Mouse (Mus musculus) heart, postnatal 4 days (tissue): Measurements from ENCODE around the gene Rhcg. TPM values are rescaled to one million over a fixed set of nuclear protein-coding genes. Genes with fewer than 3 reads are reported as not detected.
A peak's percentile ranks its signal among the peaks of the same experiment; 100 is the strongest.

Experiments used
- DNase-seq: peaks from one replicate; pipeline ENCODE4 v3.0.0; 2021
- total RNA-seq, 2 experiments: library from RNA; stranded (reverse); gene quantifications; 2 replicates each; pipeline ENCODE4 v1.2.3; 2021

Rhcg gene
- not detected for total RNA-seq

DNA sequence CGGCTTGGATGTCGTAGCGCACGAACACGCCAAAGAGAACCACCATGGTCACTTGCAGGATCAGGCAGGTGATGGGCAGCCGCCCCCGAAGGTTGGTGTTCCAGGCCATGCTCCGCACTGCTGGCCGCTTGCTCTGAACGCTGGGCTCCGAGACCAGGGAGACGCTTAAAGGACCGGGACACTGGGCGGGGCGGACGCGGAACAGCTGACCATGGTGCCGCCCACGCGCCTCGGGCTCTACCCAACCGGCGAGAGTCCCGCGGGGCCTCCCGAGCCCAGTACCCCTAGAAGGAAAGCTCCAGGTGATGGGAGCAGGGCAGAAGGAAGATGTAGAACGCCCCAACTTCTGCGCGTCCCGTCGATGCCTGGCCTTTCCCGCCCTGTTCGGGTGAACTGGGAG is at the start of gene Rhcg:
Gene Rhcg (minus strand): TSS at position 240 of the 400 bp plus-strand sequence.
- DNase-seq: no peak

DNA sequence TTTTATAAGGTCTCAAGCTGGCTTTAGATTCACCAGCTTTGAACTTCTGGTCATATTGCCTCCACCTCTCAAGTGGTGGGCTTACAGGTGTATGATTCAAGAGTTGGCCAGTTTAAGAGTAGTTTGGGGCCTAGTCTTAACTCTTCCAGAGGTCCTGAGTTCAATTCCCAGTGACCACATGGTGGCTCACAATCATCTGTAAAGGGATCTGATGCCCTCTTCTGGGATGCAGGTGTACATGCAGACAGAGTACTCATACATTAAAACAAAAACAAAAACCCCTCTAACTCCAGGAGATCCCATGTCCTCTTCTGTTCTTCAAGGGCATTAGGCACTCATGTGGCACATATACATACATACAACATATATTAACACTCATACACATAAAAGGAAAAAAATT is 49.2 kb upstream of the Rhcg start:
- no peak for DNase-seq

DNA sequence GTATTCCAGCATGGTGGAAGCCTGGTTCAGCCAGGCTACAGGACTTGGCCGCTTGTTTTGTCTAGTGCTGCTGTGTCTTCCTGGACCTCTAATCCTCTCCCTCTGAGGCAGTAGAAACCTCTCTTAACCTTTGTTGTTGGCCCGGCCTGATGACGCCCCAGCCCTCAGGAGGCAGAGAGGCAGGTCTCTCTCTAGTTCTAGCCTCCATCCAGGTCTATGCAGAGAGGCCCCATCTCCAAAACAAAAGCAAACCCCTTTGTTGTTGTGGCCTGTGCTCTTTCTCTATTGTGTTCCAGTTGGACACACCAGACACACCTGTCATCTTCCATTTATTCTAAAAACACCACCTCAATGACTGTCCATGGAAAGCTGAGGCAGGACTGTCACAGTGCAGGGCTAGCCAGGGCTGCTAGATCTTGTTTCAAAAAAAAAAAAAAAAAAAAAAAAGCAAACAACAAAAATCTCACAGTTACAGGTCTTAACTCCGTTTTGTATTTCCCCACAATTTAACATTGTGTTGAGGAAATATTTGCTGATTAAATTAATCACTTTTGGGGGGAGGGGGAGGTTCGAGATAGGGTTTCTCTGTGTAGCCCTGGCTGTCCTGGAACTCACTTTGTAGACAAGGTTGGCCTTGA is 43.9 kb upstream of the Rhcg start:
- DNase-seq: no peak

DNA sequence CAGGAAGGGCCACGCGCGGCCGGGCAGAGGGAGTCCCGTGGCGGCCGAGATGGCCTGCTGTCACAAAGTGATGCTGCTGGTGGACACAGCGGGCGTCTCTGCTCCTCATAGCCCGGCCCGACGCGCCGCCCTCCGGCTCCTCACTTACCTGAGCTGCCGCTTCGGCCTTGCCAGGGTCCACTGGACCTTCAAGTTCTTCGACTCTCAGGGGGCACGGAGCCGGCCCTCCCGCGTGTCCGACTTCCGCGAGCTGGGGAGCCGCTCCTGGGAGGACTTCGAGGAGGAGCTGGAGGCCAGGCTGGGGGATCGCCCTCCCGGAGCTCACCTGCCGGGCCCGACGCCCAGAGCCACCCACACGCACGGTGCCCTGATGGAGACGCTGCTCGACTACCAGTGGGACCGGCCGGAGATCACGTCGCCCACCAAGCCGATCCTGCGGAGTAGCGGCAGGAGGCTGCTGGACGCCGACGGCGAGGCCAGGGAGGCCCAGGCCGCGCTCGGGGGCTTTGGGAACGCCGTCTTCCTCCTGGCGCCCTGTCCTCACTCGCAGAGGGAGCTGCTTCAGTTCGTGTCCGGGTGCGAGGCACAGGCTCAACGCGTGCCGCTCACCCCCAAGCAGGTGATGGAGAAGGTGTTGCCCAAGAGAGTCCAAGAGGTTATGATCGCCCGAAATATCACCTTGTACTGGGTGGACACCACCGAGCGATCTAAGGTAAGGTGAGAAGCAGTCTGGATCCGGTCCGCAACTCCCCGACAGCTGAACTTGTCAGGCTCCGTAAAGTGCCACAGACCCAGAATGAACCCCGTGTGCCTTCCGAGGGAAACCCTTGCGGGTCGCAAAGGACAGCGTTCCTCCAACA is 43.1 kb upstream of the Rhcg start:
- no peak for DNase-seq

DNA sequence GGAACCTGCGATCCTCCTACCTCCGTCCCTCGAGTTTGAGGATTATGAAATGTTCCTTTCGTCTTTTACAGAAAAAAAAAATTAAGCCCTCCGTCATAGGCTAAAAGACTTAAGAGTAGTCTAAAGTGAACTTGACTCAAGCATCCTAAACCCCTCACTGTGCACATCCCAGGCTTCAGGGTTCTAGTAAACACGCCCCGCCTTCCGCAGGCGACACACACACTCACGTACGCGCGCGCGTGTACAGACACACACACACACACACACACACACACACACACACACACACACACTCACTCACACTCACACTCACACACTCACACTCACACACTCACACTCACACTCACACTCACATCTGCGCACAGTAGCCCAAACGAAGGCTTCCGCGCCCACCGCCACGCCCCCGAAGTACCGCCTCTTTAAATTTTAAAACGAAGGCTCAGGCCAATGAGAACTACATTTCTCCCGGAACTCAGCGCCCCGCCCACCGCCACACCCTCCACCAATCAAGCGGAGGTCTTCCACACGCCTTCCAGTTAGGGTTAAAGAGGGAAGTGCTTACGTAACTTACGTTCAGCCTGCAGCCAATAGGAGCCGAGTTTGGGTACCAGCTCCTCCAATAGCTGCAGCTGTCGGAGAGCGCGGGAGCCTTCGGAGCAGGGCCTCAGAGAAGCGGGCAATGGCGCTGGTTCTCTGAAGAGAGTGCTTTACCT is 42.3 kb upstream of the Rhcg start, which contains the start of gene Ticrr:
Gene Ticrr (plus strand): TSS at position 619 of the 713 bp plus-strand sequence.
- DNase-seq: peak; percentile 98

DNA sequence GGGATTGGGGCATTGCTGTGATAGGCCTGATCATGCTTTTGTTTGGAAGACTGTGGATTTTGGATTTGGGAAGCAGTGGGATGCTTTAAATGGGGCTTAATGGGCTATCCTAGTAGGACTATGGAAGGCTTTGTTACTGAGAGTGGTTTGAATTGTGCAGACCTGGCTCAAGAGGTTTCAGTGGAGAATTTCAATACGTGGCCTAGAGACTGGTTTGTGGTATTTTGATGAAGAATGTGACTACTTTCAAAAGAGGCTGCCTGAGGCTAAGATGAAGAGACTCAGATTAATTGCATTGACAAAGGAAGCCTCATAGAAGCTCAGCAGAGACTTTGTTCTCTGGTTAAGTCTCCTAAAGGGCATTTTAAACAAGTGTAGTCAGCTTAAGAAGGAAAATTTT is 37.1 kb upstream of the Rhcg start:
- no peak for DNase-seq

DNA sequence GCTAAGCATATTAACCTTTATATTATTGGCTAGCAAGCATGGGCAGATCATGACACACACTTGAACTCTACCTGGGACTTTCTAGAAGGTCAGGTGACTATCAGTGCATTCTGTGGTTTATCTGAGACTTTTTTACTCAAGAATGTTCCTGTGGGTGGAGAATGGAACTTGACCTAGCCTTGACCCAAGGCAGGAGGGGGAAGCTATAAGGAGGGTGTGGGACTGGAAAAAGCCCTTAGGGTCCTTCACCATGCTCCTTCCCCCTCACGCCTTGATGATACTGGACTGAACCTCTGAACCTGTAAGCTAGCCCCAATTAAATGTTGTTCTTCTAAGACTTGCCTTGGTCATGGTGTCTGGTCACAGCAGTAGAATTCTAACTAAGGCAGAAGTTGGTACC is 36.7 kb upstream of the Rhcg start:
- DNase-seq: no peak

DNA sequence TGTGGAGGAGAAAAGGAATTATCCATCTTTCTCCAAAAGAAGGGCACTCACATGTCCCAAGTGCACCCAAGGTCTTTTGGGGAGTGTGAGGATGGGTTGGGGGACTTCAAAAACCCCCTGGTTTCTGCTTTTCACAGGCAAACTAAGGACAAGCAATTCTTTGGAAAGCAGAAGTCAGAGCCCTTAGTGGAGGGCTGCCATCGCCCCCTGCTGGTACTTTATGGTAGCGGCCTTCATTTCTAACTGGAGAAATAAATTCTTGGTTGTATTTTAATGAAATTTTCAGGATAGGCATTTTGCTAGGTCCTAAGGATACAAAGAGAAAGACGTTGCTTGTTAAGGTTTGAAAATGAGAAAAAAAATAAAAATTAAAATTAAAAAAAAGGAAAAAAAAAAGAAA is 31.5 kb upstream of the Rhcg start:
- DNase-seq: peak; percentile 73

DNA sequence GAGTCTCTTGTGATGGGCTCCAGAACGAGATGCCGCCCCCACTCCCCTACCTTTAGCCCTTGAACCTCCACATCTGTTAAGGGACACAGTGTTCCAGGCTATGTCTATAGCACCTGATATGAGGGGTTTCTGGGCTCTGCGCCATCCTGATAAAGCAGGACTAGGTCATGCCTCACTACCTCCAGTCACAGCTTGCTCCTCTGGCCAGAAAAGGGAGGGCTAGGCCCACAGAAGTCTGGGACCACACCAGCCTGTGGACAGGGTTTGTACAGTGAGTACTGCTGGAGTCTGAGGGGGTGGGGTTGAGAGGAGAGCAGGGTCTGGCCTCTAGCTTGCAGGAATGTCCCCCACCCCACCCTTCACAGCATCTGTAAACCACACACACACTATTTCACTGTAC is 29.8 kb upstream of the Rhcg start:
- DNase-seq: peak; percentile 35

DNA sequence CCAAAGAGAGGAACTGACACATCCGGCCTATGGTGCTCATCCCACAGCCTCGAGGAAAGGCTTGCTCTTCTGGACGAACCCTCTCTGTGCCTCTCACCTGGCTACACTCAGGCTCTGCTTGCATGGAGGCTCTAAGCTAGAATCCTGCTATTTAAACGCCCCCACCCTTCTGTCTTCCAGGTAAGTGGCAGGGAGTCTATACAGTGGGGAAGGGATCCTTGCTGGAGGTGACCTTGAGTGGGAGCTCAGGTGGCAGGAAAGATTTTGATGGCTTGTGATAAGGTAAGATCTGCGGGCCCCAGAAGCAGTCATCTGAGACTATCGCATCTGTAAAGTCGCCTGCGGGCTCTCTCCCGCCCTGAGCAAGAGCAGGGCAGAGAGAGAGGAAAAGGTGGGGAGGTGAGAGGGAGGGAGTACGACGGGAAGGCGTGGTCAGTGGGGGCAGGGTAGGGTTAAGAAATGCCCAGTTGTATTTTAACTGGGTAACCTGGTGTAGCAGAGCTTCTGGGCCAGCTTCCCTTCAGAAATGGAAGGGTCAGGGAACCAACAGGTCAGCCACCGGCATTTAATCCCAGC is 14.4 kb upstream of the Rhcg start:
- no peak for DNase-seq

DNA sequence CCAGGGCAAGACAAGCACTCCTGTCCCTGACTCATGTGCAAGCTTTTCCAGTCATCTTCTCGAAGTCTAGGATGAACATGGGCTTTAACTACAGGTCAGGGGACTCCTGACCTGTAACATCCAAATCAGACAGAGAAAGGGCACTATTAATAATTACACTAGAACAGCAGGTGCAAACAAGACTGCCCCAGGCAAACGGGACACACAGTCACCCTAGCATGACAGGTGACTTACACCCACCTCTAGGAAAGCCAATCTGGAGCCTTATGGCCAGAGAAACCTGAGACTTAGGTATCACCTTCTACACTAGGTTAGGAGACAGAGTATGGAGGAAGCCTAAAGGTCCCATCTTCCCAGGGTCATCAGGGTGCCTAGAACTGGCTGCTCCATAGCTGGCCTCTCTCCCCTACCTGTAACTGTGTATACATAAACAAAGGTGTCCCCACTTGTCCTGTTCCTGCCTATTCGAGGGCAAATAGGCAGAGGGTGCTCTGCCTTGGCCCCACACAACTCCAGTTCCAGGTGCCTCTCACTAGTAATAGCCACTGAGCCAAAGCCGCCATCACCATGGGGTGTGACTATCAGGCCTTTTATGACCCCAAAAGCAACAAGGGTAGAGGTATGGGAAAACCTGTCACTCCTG is 10.9 kb upstream of the Rhcg start:
- no peak for DNase-seq

DNA sequence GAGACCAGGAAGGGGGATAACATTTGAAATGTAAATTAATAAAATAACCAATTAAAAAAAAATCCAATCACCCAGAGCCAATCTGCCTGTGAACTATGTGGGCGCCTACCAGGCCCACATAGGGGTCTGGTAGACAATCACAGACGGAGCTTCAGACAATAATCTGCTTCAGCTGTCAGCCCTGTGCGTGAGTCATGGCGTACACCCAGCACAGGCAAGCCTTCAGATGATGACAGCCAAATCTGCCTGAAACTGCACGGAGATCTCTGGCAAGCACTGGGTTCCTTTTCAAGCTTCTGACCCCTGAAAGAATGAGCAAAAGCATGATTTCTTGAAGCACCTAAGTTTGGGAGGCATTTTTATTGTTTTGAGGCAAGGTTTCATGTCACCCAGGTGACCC is 8.7 kb upstream of the Rhcg start:
- DNase-seq: no peak

DNA sequence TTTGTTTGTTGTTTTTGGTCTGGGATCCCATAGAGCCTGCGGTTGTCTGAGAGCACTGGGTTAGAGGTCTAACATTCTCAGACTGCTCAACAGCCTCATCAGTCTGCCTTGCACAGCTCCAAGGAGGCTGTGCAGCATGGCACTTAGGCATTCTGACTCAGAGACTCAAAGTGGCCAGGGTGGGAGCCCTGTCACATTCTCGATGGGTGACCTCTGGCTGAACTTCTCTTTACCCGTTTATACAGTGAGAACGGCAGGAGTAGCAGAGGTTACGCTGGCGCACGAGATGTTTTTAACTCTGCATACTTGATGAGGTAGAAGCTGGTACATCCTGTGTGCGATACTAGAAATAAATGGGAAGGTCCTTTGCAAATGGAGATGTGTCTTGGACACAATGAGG is 5.6 kb upstream of the Rhcg start:
- DNase-seq: no peak

DNA sequence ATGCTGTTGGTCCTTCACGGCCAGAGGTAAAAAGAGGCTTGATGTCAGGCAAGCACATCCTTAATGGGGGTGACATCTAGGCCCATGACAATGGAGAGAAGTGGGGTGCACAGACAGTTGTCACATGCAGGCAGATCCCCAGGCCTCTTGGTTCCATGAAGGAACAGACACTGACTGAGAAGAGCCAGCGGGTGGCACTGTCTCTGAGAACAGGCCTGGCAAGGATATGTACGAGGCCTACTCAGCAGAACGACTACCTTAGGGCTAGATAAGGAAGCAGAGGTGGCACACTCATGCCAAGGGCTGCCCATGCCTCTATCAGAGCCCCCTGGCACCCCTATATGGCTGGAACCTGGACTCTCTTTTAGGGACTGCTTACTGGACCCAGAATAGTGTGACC is 2.0 kb upstream of the Rhcg start:
- DNase-seq: no peak

DNA sequence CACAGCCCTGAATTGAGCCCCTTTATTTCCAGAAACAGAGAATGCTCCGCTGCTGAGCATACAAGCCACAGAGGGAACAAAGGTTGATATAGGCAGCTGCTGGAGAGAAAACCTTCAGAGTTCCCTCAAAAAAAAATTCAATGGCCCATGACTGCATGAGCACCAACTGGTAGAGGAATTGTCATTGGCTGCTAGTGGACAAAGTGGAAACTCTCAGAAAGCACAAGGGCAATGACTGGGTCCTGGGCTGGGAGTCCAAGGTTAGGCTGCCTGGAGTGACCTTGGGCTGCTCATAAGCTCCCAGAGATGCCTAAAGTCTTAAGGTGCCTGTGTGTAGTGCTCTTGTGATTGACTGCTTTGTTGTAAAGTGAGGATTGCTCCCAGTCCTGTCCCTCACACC is 1.5 kb downstream of the Rhcg start:
- no peak for DNase-seq

DNA sequence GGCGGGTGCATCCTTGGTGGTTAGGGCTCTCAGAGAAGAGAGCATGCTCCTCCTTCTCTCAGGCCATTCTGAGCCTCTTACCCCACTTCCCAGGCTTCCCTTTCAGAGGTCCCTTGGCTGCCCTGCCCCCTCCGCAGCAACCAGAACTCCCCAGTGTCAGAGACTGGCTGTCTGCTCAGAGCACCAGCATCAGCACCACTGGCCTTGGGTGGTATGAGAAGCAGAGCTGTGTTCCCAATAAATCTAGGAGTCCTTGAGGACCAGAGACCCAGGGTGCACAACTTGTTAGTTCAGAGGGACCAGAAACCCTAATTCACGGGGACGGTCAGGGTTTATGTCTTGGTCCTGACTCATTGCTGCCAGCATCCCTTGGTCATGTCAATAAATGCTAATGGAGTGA is 2.4 kb downstream of the Rhcg start:
- DNase-seq: no peak

DNA sequence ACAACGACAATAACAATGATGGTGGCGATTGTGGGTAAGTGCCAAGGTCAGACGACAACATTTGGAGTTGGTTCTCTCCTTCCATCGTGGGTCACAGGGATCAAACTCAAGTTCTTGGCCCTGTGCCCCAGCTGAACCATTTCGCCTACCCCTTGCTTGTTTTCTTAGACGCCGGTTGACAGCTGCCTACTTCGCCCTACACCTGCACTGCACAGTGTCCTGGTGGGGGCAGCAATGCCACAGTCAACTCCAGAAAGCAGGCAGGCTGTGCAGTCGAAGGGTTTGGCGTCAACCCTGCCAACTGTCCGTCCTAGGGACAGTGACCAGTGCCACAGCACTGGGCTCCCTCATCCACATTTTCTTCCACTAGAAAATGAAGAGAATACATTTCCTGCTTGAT is 4.1 kb downstream of the Rhcg start:
- peak; percentile 51 for DNase-seq

DNA sequence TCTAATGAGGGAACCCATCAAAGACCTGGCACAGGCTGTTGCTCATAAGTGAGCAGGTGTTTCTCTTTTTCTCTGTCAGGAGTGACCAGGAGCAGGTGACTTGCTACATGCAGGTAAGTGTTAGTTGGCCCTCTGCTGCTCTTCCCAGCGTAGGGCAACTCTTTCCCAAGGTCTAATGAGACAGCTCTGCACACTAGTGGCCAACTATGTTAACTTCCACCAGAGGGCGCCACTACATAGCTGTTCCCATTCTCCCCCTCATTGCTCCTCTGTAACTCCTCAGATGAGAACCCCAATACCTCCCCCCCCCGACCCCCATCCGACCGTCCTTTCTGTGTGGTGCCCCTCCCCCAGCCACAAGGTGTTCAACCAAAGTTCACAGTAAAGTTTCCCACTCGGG is 4.7 kb downstream of the Rhcg start:
- DNase-seq: peak; percentile 74

DNA sequence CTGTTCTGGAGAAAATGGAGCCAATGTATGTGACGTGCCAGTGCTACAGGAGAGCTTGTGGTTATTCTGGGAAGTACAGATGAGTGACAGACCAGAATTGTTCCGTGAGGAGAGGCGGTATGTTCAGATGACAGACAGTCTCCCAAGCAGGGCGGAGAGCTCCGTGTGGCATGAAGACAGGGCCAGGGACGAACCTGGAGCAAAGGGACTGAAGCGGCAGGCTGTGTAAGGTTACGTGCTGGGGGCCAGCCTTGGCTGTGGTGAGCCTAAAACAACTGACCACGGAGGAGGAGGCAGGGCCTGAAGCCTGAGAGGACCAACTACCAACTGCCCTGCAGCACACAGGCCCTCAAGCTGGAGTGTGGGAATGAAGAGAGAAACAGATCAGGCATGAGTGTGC is 5.6 kb downstream of the Rhcg start:
- DNase-seq: no peak

DNA sequence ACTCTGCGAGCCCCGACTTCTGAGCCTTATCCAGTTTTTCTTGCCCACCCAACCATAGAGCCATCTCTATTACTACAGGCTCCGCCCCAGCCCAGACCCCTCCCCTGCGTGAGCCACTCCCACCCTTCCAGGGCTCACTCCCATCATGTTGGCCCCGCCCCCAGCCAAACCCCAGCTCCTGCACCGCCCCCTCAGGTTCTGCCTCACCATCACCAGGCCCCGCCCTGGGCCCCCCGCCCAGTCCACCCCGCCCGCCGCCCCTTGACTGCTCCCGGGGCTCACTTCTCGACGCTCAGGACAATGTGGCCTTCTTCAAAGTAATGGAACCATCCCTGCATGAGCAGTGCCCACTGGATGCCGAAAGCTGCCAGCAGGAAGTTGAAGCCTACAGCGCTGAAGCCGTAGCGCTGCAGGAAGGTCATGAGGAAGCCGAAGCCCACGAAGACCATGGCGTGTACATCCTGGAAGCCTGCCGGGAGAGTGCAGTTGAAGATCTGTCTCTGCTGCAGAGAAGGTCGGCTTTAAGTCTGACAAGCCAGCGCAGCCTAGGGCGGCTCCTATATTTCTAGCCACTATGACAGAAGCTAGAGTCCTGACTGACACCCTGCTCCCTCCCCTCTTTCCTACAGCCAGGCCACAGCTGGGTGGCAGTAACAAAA is 10.1 kb downstream of the Rhcg start:
- DNase-seq: peak; percentile 23

DNA sequence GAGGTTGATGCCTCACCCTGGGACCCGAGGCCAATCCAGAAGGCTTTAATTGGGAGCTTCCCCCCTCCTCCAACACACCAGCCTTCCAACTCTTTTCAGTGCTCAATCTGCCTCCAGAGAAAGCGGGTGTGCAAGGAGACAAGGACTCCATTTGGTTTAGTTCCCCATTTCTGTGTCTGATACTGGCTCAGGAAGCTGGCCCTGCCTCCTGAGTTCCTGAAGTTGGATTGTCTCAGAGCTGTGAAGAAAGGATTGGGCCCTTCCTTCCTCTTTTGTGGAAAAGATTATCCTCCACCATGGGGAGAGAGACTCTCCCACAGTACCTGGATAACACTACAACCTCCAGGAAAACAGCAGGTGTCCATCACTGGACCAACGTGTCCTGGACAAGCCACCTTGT is 10.7 kb downstream of the Rhcg start:
- DNase-seq: no peak

DNA sequence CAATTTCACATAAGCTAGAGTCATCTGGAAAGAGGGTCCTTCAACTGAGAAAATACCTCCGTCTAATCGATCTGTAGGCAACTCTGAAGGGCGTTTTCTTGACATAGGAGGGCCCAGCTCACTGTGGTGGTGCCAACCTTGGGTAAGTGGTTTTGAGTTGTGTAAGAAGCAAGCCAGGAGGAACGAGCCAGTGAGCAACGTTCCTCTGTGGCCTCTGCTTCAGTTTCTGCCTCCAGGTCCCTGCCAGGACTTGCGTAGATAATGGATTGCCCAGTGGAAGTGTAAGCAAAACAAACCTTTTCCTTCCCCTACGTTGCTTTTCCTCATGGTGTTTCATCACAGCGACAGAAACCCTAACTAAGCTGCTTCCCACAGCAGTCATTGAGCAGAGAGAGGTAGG is 15.5 kb downstream of the Rhcg start:
- no peak for DNase-seq
